Mouse (Mus musculus): ENCODE results near the gene Chst15. TPM values are rescaled to one million over a fixed set of nuclear protein-coding genes. Genes with fewer than 3 reads are reported as not detected.

Gene Chst15
- polyA plus RNA-seq, 1 experiment from 2014 or later: 13.1 TPM

DNA sequence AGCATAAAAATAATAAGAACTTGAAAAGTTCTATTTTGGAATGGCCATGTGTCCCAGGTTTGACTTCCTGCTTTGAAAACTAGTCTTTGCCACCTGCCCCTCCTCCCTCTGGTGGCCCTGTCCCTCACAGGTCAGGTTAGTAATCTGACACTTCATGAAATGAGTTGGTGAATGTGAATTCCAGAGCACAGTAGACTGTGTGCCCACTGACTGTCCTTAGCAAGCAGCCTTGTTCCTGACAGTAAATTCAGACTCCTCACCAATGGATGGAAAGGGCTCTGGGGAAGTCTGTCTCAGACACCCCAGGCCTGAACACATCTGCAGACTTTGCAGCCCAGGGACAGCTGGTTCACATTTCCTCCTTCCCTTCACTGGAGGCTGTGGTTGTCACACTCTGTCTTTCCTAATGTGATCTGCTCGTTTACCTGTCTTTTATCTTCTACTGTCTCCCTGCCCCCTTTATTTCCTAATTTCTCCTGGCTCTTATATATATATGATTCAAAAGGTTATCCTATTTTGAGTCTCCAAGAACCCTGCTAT lies 112.9 kb downstream of the Chst15 start:
- no peak for ATAC-seq (replicated peaks; ENCODE audit: low FRiP score)
- Histone ChIP-seq H3K4me2 (ENCODE audit: low read depth, low read length, severe bottlenecking) (no peak overlapping the region), H3K9me3 (ENCODE audit: control insufficient read depth, low read length) (no peaks in the 10 kb centered on the region), H3K27me3 (ENCODE audit: control insufficient read depth, insufficient read depth, low read length) (no peaks in the 10 kb centered on the region), H3K4me1 (replicated peaks; ENCODE audit: control insufficient read depth, insufficient read depth, low read length) (no peaks in the 10 kb centered on the region), H3K9ac (ENCODE audit: low read length) (no peak overlapping the region), H3K27ac (ENCODE audit: low read depth, low read length) (no peak overlapping the region), H3K36me3 (ENCODE audit: control insufficient read depth, insufficient read depth, low read length) (no peaks in the 10 kb centered on the region), H3K4me3 (ENCODE audit: low read depth, low read length) (no peak overlapping the region)
- no peak for DNase-seq (ENCODE audit: low spot score)
- WGBS: 64% methylated on average over 1 of the region's 1 CpGs

DNA sequence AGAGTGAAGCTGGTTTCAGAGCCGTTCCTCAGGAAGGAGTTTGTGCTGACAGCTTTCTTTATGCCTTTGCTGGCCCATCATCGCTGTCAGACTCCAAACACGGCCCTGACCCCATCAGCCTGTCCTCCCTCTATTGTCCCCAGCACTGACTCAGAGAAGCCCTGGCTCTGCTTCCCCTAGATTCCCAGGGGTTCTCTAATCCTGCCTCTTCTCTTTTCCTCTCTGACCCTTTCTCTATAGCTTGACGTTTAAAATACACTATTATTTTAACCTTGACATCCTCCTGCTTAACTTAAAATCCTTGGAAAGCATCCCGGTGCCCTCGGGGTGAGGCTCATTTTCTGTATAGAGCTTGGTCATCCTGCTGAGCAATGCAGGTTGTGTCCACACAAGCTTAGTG lies 117.3 kb downstream of the Chst15 start:
- Histone ChIP-seq H3K9me3 (ENCODE audit: control insufficient read depth, low read length) (no peaks in the 10 kb centered on the region), H3K27ac (ENCODE audit: low read depth, low read length) (no peak overlapping the region), H3K4me1 (replicated peaks; ENCODE audit: control insufficient read depth, insufficient read depth, low read length) (no peaks in the 10 kb centered on the region), H3K4me2 (ENCODE audit: low read depth, low read length, severe bottlenecking) (no peak overlapping the region), H3K36me3 (ENCODE audit: control insufficient read depth, insufficient read depth, low read length) (no peaks in the 10 kb centered on the region), H3K9ac (ENCODE audit: low read length) (no peak overlapping the region), H3K27me3 (ENCODE audit: control insufficient read depth, insufficient read depth, low read length) (no peaks in the 10 kb centered on the region), H3K4me3 (ENCODE audit: low read depth, low read length) (no peak overlapping the region)
- 36% methylated on average over 6 of the region's 6 CpGs for WGBS
- ATAC-seq (replicated peaks; ENCODE audit: low FRiP score) (no peak), DNase-seq (ENCODE audit: low spot score) (no peak)

DNA sequence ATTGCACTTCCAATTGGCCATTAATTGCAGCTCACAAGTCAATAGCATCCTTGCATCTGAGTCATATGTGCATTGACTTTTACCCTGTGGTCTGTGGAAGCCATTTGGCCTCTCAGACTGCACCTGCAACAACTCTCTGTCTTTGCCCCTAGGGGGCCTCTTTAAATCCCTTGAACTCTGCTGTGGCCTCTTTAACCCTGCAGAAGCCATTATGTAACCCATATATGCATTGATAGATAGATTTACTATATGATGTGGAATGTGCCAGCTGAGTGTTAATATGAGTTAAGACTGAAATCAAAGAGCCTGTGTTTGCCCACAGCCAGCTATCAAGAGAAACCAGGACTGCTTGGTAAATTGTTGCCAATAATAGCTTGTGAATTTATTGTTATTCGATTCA lies 118.2 kb downstream of the Chst15 start:
- H3K4me1 ChIP-seq (replicated peaks; ENCODE audit: control insufficient read depth, insufficient read depth, low read length): no peaks in the 10 kb centered on the region
- H3K36me3 ChIP-seq (ENCODE audit: control insufficient read depth, insufficient read depth, low read length): no peaks in the 10 kb centered on the region
- no peak overlapping the region for H3K9ac ChIP-seq (ENCODE audit: low read length)
- no peak overlapping the region for H3K4me3 ChIP-seq (ENCODE audit: low read depth, low read length)
- WGBS: 92% methylated on average over 1 of the region's 1 CpGs
- H3K9me3 ChIP-seq (ENCODE audit: control insufficient read depth, low read length): no peaks in the 10 kb centered on the region
- H3K27me3 ChIP-seq (ENCODE audit: control insufficient read depth, insufficient read depth, low read length): no peaks in the 10 kb centered on the region
- H3K27ac ChIP-seq (ENCODE audit: low read depth, low read length): no peak overlapping the region
- DNase-seq (ENCODE audit: low spot score): no peak
- no peak for ATAC-seq (replicated peaks; ENCODE audit: low FRiP score)
- no peak overlapping the region for H3K4me2 ChIP-seq (ENCODE audit: low read depth, low read length, severe bottlenecking)

DNA sequence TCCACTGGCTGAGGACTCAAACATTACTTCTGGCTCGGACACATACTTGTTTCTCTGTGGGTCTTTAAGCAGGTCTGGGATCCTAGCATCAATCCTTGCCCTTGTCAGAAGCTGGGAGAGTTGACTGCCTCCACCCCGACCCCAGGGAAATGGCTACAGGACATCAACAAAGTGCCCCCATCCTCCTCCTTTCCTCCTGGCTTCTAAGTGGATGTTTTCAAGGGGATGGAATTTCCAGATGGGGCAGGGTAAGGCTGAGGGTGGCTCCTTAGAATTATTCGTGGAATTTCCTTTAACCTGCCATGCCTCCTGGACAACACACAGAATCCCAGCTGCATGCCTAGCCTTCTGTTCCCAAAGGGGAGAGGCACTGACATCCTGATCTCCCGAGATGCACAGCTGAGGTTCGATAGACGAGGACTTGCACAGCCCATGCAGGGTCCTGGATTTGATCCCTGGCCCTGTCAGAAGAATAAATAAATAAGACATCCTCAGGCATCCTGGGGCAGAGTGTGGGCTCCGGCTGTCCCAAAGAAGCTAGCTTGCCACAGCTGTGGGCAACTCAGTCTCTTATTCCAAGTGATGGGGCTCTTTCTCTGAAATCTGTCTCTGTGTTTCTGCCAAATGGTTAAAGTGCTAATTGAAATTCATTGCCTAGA lies 119.1 kb downstream of the Chst15 start:
- Histone ChIP-seq H3K4me1 (replicated peaks; ENCODE audit: control insufficient read depth, insufficient read depth, low read length) (no peaks in the 10 kb centered on the region), H3K9me3 (ENCODE audit: control insufficient read depth, low read length) (no peaks in the 10 kb centered on the region), H3K36me3 (ENCODE audit: control insufficient read depth, insufficient read depth, low read length) (no peaks in the 10 kb centered on the region), H3K4me3 (ENCODE audit: low read depth, low read length) (no peak overlapping the region), H3K9ac (ENCODE audit: low read length) (no peak overlapping the region), H3K27me3 (ENCODE audit: control insufficient read depth, insufficient read depth, low read length) (no peaks in the 10 kb centered on the region), H3K4me2 (ENCODE audit: low read depth, low read length, severe bottlenecking) (no peak overlapping the region), H3K27ac (ENCODE audit: low read depth, low read length) (no peak overlapping the region)
- ATAC-seq (replicated peaks; ENCODE audit: low FRiP score) (no peak), DNase-seq (ENCODE audit: low spot score) (no peak)
- 59% methylated on average over 7 of the region's 7 CpGs for WGBS

DNA sequence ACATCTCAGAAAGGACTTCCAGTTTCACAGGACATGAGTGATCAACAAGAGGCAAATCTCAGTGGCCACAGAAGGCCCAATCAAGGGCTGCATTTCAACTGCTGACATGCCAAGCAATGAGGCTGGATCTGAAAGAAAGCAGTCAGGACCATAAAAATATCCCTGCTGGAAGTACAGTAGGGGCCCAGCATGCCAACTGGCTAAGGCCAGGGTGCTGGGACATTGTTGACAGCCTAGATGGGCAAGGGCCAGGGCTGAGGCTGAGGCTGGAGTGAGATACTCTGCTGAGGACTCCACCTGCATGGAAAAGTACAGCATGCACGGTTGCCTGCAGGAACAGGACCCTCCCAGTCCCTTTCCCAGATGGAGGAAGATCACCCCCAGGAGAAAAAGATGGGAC lies 120.4 kb downstream of the Chst15 start:
- no peak for ATAC-seq (replicated peaks; ENCODE audit: low FRiP score)

DNA sequence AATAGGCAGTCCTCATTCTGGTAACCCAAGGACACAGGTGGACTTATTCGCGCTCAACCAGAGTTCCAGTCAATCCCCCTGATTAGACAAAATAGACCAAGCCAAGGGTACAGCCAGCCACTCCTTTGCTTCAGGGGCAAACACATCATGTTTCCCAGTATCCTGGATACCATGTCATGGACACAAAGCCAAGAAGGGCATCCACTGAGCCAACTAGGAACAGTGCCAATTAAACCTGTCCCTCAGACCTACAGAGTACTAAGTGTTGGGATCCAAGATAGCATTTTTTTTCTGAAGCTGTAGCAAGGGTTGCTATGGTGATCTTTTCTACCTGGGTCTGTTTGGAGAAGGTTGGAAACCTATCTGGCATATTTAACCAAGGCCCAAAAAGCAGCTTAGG lies 123.4 kb downstream of the Chst15 start:
- 92% methylated on average over 2 of the region's 2 CpGs for WGBS
- H3K36me3 ChIP-seq (ENCODE audit: control insufficient read depth, insufficient read depth, low read length): no peaks in the 10 kb centered on the region
- ATAC-seq (replicated peaks; ENCODE audit: low FRiP score) (no peak), DNase-seq (ENCODE audit: low spot score) (no peak)
- no peaks in the 10 kb centered on the region for H3K27me3 ChIP-seq (ENCODE audit: control insufficient read depth, insufficient read depth, low read length)
- H3K9ac ChIP-seq (ENCODE audit: low read length): no peak overlapping the region
- H3K9me3 ChIP-seq (ENCODE audit: control insufficient read depth, low read length): no peaks in the 10 kb centered on the region
- no peak overlapping the region for H3K4me2 ChIP-seq (ENCODE audit: low read depth, low read length, severe bottlenecking)
- H3K4me1 ChIP-seq (replicated peaks; ENCODE audit: control insufficient read depth, insufficient read depth, low read length): no peaks in the 10 kb centered on the region
- H3K4me3 ChIP-seq (ENCODE audit: low read depth, low read length): no peak overlapping the region
- H3K27ac ChIP-seq (ENCODE audit: low read depth, low read length): no peak overlapping the region

More for the DNA sequence above, 120.4 kb downstream of the Chst15 start:
- Histone ChIP-seq H3K4me1 (replicated peaks; ENCODE audit: control insufficient read depth, insufficient read depth, low read length) (no peaks in the 10 kb centered on the region), H3K9me3 (ENCODE audit: control insufficient read depth, low read length) (no peaks in the 10 kb centered on the region), H3K4me2 (ENCODE audit: low read depth, low read length, severe bottlenecking) (no peak overlapping the region), H3K27me3 (ENCODE audit: control insufficient read depth, insufficient read depth, low read length) (no peaks in the 10 kb centered on the region), H3K27ac (ENCODE audit: low read depth, low read length) (no peak overlapping the region), H3K36me3 (ENCODE audit: control insufficient read depth, insufficient read depth, low read length) (no peaks in the 10 kb centered on the region), H3K4me3 (ENCODE audit: low read depth, low read length) (no peak overlapping the region), H3K9ac (ENCODE audit: low read length) (no peak overlapping the region)
- WGBS: 89% methylated on average over 1 of the region's 1 CpGs
- DNase-seq (ENCODE audit: low spot score): no peak

DNA sequence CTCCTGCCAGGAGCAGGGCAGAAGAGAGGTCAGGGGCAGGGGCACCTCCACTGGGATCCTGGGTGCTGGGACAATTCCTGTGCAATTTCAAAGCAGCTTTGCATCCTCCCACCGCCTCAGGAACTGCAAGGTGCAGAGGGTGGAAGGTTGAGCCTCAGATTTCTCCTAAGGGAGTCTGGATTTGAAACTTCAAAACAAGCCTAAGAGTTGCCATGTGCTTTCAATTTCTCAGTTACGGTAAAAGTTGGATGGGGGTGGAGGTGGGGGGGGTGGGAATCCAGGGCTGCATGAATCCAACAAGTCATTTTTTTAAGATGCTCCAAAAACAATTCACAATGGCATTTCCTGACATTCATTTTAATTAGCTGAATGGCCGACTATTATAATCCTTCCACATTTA lies 129.6 kb downstream of the Chst15 start:
- no peak for ATAC-seq (replicated peaks; ENCODE audit: low FRiP score)

More for the DNA sequence above, 129.6 kb downstream of the Chst15 start:
- Histone ChIP-seq H3K4me2 (ENCODE audit: low read depth, low read length, severe bottlenecking) (no peak overlapping the region), H3K27me3 (ENCODE audit: control insufficient read depth, insufficient read depth, low read length) (no peaks in the 10 kb centered on the region), H3K4me1 (replicated peaks; ENCODE audit: control insufficient read depth, insufficient read depth, low read length) (no peaks in the 10 kb centered on the region), H3K4me3 (ENCODE audit: low read depth, low read length) (no peak overlapping the region), H3K36me3 (ENCODE audit: control insufficient read depth, insufficient read depth, low read length) (no peaks in the 10 kb centered on the region), H3K27ac (ENCODE audit: low read depth, low read length) (no peak overlapping the region), H3K9ac (ENCODE audit: low read length) (no peak overlapping the region), H3K9me3 (ENCODE audit: control insufficient read depth, low read length) (no peaks in the 10 kb centered on the region)
- DNase-seq (ENCODE audit: low spot score): no peak
- WGBS: 65% methylated on average over 3 of the region's 3 CpGs

Other genes with a start within 250 kb of the Chst15 start
- 2.9 and 3.7 TPM in 2 replicates for gene Cpxm2, start 162.5 kb downstream of the Chst15 start, polyA plus RNA-seq (2014; fragmentation: Nextera tagmentation; extraction: Ambion mirVana)